Mouse (Mus musculus): ENCODE measurements around the gene Pbx1. TPM values are rescaled to one million over a fixed set of nuclear protein-coding genes. Genes with fewer than 3 reads are reported as not detected.

Gene Pbx1
- polyA plus RNA-seq, 1 experiment from 2014 or later, result 4.0 TPM

DNA sequence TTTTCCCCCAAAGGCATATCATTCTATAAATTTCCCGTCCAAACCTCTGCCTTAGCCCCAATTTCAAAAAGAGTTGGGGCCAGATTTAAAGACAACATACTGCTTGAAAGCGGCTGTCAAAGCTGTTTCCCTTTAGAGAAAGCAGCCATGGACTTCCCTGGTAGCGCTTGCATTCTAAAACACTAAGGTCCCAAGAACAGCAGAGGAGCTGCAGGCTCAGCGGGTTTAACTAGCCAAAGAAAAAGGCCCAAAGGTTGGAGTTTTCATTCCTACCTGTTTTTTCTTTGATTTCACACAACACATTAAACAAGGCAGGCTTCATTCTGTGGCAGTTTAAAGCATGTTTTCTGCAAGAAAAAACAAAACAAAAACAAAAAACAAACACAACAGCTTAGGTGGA lies 4.5 kb downstream of the Pbx1 start:
- no peak for DNase-seq
- Histone ChIP-seq H3K9me3 (ENCODE audit: low read length) (no peaks in the 10 kb centered on the region), H3K27me3 (ENCODE audit: insufficient read depth, low read length) (no peaks in the 10 kb centered on the region), H3K9ac (replicated peaks) (no peak overlapping the region), H3K4me1 (ENCODE audit: insufficient read depth) (no peaks in the 10 kb centered on the region), H3K27ac (ENCODE audit: low read depth) (no peak overlapping the region), H3K4me2 (ENCODE audit: low read depth, low read length) (no peak overlapping the region), H3K36me3 (replicated peaks; ENCODE audit: insufficient read depth, low read length) (no peaks in the 10 kb centered on the region), H3K4me3 (ENCODE audit: low read depth, low read length) (no peak overlapping the region)
- ATAC-seq, result no peak
- TF ChIP-seq EP300 (IDR thresholded peaks at IDR 0.05; ENCODE audit: low read depth), result no peak
- TF ChIP-seq CTCF (IDR thresholded peaks at IDR 0.05; ENCODE audit: low read depth), result no peak
- WGBS (ENCODE audit: insufficient replicate concordance), result 49% methylated on average over 4 of the region's 4 CpGs

DNA sequence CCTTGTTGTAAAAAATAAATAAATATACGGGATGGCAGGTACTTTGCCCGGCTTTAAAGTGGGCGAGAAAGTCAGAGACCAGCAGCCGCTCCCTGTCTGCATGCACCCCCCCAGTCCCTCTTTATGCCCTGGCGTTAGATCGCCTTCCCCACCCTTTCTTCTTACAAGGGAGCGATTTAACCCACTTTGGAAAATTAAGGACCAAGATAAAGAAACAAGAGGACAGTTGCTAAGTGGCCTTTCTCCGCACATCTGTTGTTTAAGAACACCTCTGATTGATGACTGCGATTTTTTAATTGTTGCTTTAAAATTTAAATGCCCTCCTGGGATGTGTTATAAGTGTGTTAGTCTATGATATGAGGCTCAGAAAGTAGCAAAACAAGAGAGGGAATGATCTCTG lies 5.2 kb downstream of the Pbx1 start:
- Histone ChIP-seq H3K36me3 (replicated peaks; ENCODE audit: insufficient read depth, low read length) (0 out of 2 replicates have a peak, but pooled peaks cover 2% of the 10 kb centered on the region), H3K4me3 (ENCODE audit: low read depth, low read length) (no peak overlapping the region), H3K4me1 (ENCODE audit: insufficient read depth) (no peaks in the 10 kb centered on the region), H3K4me2 (ENCODE audit: low read depth, low read length) (no peak overlapping the region), H3K27me3 (ENCODE audit: insufficient read depth, low read length) (no peaks in the 10 kb centered on the region), H3K9ac (replicated peaks) (no peak overlapping the region), H3K27ac (ENCODE audit: low read depth) (no peak overlapping the region), H3K9me3 (ENCODE audit: low read length) (no peaks in the 10 kb centered on the region)
- no peak for DNase-seq
- WGBS (ENCODE audit: insufficient replicate concordance), result 71% methylated on average over 9 of the region's 9 CpGs
- TF ChIP-seq EP300 (IDR thresholded peaks at IDR 0.05; ENCODE audit: low read depth) (no peak), CTCF (IDR thresholded peaks at IDR 0.05; ENCODE audit: low read depth) (no peak)
- no peak for ATAC-seq

DNA sequence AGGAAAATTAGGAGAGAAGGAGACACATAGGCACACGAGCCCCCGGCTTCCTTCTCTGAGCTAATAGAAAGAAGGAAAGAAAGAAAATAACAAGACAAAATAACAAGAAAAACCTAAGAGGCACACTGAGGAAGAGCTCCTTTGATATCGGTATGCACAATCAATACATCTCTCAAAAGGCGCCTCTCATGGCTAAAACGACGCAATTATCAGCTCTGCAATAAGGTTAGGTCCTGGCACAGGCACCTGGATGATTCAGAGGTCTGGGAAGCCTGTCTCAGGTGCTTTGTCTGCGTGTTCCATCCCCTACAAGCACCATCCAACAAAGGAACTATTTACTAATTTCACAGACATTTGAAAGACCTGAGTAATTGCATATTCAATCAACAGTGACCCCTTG lies 5.8 kb downstream of the Pbx1 start:
- no peak for ATAC-seq
- no peaks in the 10 kb centered on the region for H3K9me3 ChIP-seq (ENCODE audit: low read length)
- no peak overlapping the region for H3K27ac ChIP-seq (ENCODE audit: low read depth)
- no peak for DNase-seq
- no peak overlapping the region for H3K4me2 ChIP-seq (ENCODE audit: low read depth, low read length)
- H3K27me3 ChIP-seq (ENCODE audit: insufficient read depth, low read length), result no peaks in the 10 kb centered on the region
- TF ChIP-seq EP300 (IDR thresholded peaks at IDR 0.05; ENCODE audit: low read depth) (no peak), CTCF (IDR thresholded peaks at IDR 0.05; ENCODE audit: low read depth) (no peak)
- no peaks in the 10 kb centered on the region for H3K4me1 ChIP-seq (ENCODE audit: insufficient read depth)
- no peak overlapping the region for H3K4me3 ChIP-seq (ENCODE audit: low read depth, low read length)
- WGBS (ENCODE audit: insufficient replicate concordance), result 70% methylated on average over 7 of the region's 7 CpGs
- no peak overlapping the region for H3K9ac ChIP-seq (replicated peaks)
- H3K36me3 ChIP-seq (replicated peaks; ENCODE audit: insufficient read depth, low read length), result 0 out of 2 replicates have a peak, but pooled peaks cover 3% of the 10 kb centered on the region

DNA sequence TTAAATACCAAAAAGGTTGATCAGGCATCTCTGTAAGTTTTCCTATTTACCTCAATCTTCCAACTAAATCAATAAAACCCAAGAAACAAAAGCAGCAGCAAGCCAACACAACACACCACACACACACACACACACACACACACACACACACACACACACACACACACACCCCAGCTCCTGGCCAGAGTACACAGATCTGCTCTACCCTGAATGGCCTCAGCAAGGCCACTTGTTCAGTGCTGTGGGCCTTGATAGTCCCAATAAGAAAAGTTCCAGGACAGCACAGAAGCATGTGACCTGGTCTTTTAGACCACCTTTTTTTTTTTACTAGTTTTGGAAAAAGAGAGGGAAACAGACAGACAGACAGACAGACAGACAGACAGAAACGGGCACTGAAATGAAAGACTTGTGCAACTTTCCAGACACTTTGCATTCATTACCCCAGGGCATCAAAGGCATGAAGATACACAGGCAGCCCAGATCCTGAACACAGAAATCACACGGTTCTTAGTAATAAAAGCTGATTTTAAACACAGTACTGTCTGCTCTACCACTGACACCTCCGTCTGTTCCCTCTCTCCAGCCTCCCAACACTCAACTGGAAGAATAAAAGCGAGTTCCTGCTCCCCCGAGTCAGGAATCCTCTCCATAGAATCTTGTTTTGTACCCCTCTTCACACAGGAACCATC lies 6.9 kb downstream of the Pbx1 start:
- Histone ChIP-seq H3K4me1 (ENCODE audit: insufficient read depth) (no peaks in the 10 kb centered on the region), H3K4me3 (ENCODE audit: low read depth, low read length) (no peak overlapping the region), H3K4me2 (ENCODE audit: low read depth, low read length) (no peak overlapping the region), H3K9ac (replicated peaks) (no peak overlapping the region), H3K36me3 (replicated peaks; ENCODE audit: insufficient read depth, low read length) (0 out of 2 replicates have a peak, but pooled peaks cover 5% of the 10 kb centered on the region), H3K27ac (ENCODE audit: low read depth) (no peak overlapping the region), H3K9me3 (ENCODE audit: low read length) (no peaks in the 10 kb centered on the region), H3K27me3 (ENCODE audit: insufficient read depth, low read length) (no peaks in the 10 kb centered on the region)
- TF ChIP-seq CTCF (IDR thresholded peaks at IDR 0.05; ENCODE audit: low read depth), result no peak
- TF ChIP-seq EP300 (IDR thresholded peaks at IDR 0.05; ENCODE audit: low read depth), result no peak
- WGBS (ENCODE audit: insufficient replicate concordance), result 55% methylated on average over 5 of the region's 5 CpGs
- ATAC-seq (no peak), DNase-seq (no peak)

DNA sequence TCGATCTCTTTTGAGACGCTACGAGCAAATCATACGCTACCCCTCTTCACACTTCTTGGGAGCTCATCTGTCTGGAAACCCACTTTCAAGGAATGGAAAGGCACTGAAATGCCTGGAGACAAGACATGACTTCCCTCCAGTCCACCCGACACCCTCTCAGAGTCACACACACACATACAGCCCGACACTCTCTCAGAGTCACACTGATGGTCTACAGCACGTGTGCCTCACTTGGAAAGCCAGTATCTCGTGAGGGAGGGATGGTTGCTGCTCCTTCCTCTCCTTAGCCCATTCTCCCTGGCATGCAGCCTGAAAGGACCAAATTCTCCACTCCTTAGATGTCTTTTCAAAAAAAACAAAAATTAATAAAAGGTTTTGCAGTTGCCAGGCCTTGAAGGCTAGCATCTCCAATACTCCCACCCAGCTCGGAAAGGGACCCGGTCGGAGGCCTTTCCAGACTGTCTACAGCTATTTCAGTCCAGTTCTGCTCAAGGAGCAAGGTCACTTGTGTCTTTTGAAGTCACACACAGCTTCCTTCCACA lies 8.6 kb downstream of the Pbx1 start:
- no peaks in the 10 kb centered on the region for H3K4me1 ChIP-seq (ENCODE audit: insufficient read depth)
- H3K36me3 ChIP-seq (replicated peaks; ENCODE audit: insufficient read depth, low read length), result 0 out of 2 replicates have a peak, but pooled peaks cover 7% of the 10 kb centered on the region
- 83% methylated on average over 11 of the region's 11 CpGs for WGBS (ENCODE audit: insufficient replicate concordance)
- H3K27ac ChIP-seq (ENCODE audit: low read depth), result no peak overlapping the region
- no peak overlapping the region for H3K4me3 ChIP-seq (ENCODE audit: low read depth, low read length)
- H3K9ac ChIP-seq (replicated peaks), result no peak overlapping the region
- no peaks in the 10 kb centered on the region for H3K9me3 ChIP-seq (ENCODE audit: low read length)
- H3K27me3 ChIP-seq (ENCODE audit: insufficient read depth, low read length), result no peaks in the 10 kb centered on the region
- DNase-seq, result no peak
- no peak overlapping the region for H3K4me2 ChIP-seq (ENCODE audit: low read depth, low read length)
- ATAC-seq, result no peak
- TF ChIP-seq EP300 (IDR thresholded peaks at IDR 0.05; ENCODE audit: low read depth) (no peak), CTCF (IDR thresholded peaks at IDR 0.05; ENCODE audit: low read depth) (no peak)

DNA sequence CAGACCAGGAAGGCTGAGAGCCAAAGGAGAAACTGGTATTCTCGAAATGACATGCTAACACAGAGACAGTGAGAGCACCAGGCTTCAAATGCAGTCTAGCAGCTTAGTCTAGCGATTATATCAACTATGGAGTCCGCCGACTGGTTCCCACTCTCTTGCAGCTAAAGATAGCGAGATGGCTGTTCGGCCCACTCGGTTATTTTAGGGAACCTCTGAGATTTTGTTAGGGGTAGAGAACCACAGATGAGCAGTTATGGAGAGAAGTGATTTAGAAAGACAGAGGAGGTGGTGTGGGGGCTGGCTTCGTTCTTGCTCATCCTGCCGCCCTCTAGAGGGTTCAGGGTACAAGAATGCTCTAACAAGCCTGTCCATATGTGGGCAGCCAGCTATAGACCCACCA lies 13.2 kb downstream of the Pbx1 start:
- Histone ChIP-seq H3K4me3 (ENCODE audit: low read depth, low read length) (no peak overlapping the region), H3K9ac (replicated peaks) (no peak overlapping the region), H3K27ac (ENCODE audit: low read depth) (no peak overlapping the region), H3K9me3 (ENCODE audit: low read length) (no peaks in the 10 kb centered on the region), H3K4me1 (ENCODE audit: insufficient read depth) (peaks cover 3% of the 10 kb centered on the region; the same call in 1 of the 2 replicates), H3K4me2 (ENCODE audit: low read depth, low read length) (no peak overlapping the region), H3K36me3 (replicated peaks; ENCODE audit: insufficient read depth, low read length) (0 out of 2 replicates have a peak, but pooled peaks cover 10% of the 10 kb centered on the region), H3K27me3 (ENCODE audit: insufficient read depth, low read length) (no peaks in the 10 kb centered on the region)
- 71% methylated on average over 9 of the region's 9 CpGs for WGBS (ENCODE audit: insufficient replicate concordance)
- ATAC-seq (no peak), DNase-seq (no peak)
- TF ChIP-seq CTCF (IDR thresholded peaks at IDR 0.05; ENCODE audit: low read depth) (no peak), EP300 (IDR thresholded peaks at IDR 0.05; ENCODE audit: low read depth) (no peak)
